Mouse (Mus musculus) liver, adult 2 months (tissue): ENCODE measurements around the gene Elane. TPM values are rescaled to one million over a fixed set of nuclear protein-coding genes. Genes with fewer than 3 reads are reported as not detected.

Experiments
- DNase-seq: peaks from one replicate; pipeline ENCODE4 v3.0.0-alpha.2; 2011; ENCODE audit warnings: low read depth, low spot score; ENCODE audit errors: extremely low read depth
- H3K27ac ChIP-seq: fragments of 200-500 bp; replicated peaks from 2 replicates; pipeline ENCODE4 v1.5.1; 2012; ENCODE audit warnings: low read depth, mild to moderate bottlenecking, control low read depth, inconsistent platforms, low read length; ENCODE audit not compliant: insufficient read depth
- H3K27me3 ChIP-seq: fragments of 200-500 bp; 2 replicates; pipeline ENCODE4 v1.6.1; 2012; ENCODE audit warnings: mild to moderate bottlenecking, moderate library complexity, low read length, inconsistent platforms; ENCODE audit not compliant: control insufficient read depth, insufficient read depth
- H3K36me3 ChIP-seq: fragments of 200-500 bp; 2 replicates; pipeline ENCODE4 v1.6.1; 2012; ENCODE audit warnings: low read length, inconsistent platforms; ENCODE audit not compliant: control insufficient read depth, insufficient read depth
- H3K4me1 ChIP-seq: fragments of 200-500 bp; 2 replicates; pipeline ENCODE4 v1.6.1; 2011; ENCODE audit warnings: low read length; ENCODE audit not compliant: control insufficient read depth, insufficient read depth
- H3K4me3 ChIP-seq: fragments of 200-500 bp; 2 replicates; pipeline ENCODE4 v1.5.1; 2011; ENCODE audit warnings: low read depth, mild to moderate bottlenecking, control low read depth, low read length, moderate library complexity; ENCODE audit not compliant: insufficient read depth
- H3K79me2 ChIP-seq: fragments of 200-500 bp; 2 replicates; pipeline ENCODE4 v1.6.1; 2012; ENCODE audit warnings: inconsistent platforms, mild to moderate bottlenecking, low read length, moderate library complexity; ENCODE audit not compliant: control insufficient read depth, insufficient read depth
- H3K9ac ChIP-seq: fragments of 200-500 bp; 2 replicates; pipeline ENCODE4 v1.6.1; 2012; ENCODE audit warnings: low read depth, mild to moderate bottlenecking, control low read depth, inconsistent platforms, low read length
- CTCF ChIP-seq: fragments of 200-500 bp; IDR thresholded peaks from 2 replicates; pipeline ENCODE4 v1.5.1; 2011; ENCODE audit warnings: low read depth, low read length, control low read depth
- POLR2A ChIP-seq: fragments of 200-500 bp; IDR thresholded peaks from 2 replicates; pipeline ENCODE4 v1.6.1; 2011; ENCODE audit warnings: low read length, control low read depth; ENCODE audit not compliant: insufficient read depth; ENCODE audit errors: extremely low read depth
- WGBS: fragments of 180-500 bp; shearing (Covaris S2); methylation state at CpG from one replicate; pipeline ENCODE4 v1.1.7; 2018; 5-methylcytosine and 5-hydroxymethylcytosine counted together
- polyA plus RNA-seq: library from polyadenylated mRNA; depleted of rRNA; stranded (reverse); fragments of >200 nt; gene quantifications from 2 replicates; pipeline ENCODE4 v1.2.3, GENCODE M21; 2012
- total RNA-seq: library from RNA; depleted of rRNA; stranded (reverse); fragments of >200 nt; gene quantifications from 2 replicates; pipeline ENCODE4 v1.2.3, GENCODE M21; 2014

The Elane gene
- total and polyA plus RNA-seq, 2 experiments, result 0.12 TPM; not detected in 1

DNA sequence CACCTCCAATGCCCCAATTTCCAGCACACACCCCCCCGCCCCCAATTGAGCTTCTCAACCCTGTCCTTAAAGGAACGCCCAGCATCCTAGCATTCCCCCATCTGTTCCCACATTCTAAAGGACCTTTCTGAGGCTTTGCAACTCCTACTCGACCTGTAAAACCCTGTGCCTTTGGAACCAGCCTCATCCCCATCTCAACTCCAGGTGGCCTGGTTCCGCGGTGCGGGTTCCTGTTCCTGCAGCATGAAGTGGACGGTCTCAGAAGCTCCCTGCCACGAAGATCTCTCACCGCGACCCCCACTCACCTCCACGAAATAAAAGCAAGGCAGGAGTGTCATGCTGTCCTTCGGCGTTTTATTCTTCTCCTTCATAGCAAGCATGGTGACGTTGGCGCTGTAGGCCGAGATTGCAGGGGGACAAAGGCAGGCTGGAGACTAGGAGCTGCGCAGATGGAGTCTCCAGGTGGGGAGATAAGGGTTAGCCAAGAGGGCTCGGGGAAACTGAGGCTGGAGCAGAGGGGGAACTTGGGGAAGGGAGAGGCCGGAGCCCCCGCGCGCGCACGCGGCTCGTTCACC, 12.2 kb upstream of the Elane start:
- 7% methylated on average over 26 of the region's 26 CpGs for WGBS
- H3K36me3 ChIP-seq, result no peaks in the 10 kb centered on the region
- H3K9ac ChIP-seq, result peak overlapping the region; percentile 37; the same call in 1 of the 2 replicates
- H3K4me1 ChIP-seq, result peaks cover 4% of the 10 kb centered on the region
- H3K27ac ChIP-seq, result no peak overlapping the region
- TF ChIP-seq CTCF (no peak), POLR2A (no peak)
- H3K79me2 ChIP-seq, result no peaks in the 10 kb centered on the region
- DNase-seq, result no peak
- peak overlapping the region; percentile 55; the same call in 1 of the 2 replicates for H3K4me3 ChIP-seq
- H3K27me3 ChIP-seq, result peaks cover 4% of the 10 kb centered on the region; the same call in 1 of the 2 replicates

DNA sequence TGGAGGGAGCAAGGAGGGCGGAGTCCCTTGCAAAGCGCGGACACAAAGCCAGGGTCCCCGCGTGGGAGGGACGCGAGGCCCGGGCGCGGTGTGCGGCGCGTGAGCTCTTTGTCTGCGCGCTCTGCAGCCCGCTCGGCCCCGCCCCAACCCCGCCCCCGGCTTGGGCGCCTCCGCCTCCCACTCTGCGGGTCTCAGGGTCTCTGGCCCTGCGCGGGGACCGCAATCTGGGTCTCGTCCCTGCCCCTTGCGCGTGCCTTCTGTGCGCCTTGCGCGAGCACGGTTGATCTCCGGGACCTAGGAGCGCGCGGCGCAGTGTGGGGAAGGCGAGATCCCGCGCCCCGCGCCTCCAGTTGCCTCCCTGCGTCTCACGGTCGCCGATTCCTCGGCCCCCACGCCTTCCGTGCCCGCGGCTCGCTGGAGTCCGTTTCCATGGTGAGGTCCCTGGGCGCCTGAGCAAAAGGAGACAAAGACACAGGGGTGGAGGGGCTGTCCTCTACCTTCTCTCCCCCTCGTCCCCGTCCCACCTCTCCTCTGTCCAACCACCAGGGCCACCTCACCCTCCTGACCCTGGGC, 11.7 kb upstream of the Elane start, which contains the start of the genes Prtn3 and Plppr3:
Gene Prtn3 (plus strand): TSS at position 187 of the 573 bp plus-strand sequence.
Gene Plppr3 (minus strand): TSS at position 345 of the 573 bp plus-strand sequence.
- peak within 1 kb of the TSS; percentile 55; the same call in 1 of the 2 replicates for H3K4me3 ChIP-seq
- no peak for DNase-seq
- TF ChIP-seq POLR2A (no peak), CTCF (no peak)
- H3K79me2 ChIP-seq, result no peaks in the 10 kb centered on the region
- peaks cover 4% of the 10 kb centered on the region for H3K4me1 ChIP-seq
- 4% methylated on average over 52 of the region's 57 CpGs for WGBS
- H3K9ac ChIP-seq, result peak within 1 kb of the TSS; percentile 38; the same call in 1 of the 2 replicates
- H3K36me3 ChIP-seq, result no peaks in the 10 kb centered on the region
- H3K27ac ChIP-seq, result no peak within 1 kb of the TSS
- H3K27me3 ChIP-seq, result peaks cover 4% of the 10 kb centered on the region; the same call in 1 of the 2 replicates

DNA sequence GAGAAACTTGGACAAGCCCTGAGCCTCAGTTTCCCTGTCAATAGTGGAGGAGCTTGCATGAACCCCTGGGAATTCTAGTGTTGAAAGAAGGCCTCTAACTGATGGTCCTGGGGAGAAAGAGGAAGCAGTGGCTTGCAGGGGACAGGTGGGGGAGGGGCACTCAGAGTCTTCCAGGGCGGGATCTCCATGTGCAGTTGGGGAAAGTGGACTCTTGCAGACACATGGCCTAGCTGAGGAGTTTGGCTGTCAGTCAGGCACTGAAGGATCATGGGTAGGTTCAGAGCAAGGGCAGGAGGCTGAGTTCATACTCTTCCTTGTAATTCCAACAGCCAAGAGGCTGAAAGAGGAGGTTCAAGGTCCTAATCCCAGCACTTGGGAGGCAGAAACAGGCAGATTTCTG, 8.9 kb upstream of the Elane start:
- H3K27ac ChIP-seq, result no peak overlapping the region
- peak; percentile 52 for DNase-seq
- WGBS, result 58% methylated on average over 1 of the region's 1 CpGs

DNA sequence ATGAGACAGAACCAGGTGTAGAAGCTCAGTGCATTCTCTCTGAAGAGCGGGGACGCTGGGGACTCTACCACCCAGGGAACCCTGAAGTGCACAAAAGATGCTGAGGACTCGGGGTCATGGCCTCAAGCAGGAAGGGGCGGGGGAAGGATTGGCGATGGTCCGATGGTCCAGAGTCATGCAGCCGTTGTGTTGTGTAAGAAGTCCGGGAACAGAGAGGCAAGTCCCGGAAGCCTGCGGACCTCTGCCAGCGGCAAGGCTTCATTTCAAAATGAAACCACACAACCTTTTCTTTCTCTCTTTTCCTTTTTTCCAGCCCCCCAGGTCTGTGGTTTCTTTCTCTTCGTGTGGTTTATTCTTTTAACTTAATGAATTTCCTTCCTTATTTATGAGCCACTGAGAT, 8.3 kb upstream of the Elane start:
- peak; percentile 62 for DNase-seq
- H3K4me1 ChIP-seq, result peaks cover 6% of the 10 kb centered on the region

More for the DNA sequence above, 8.9 kb upstream of the Elane start:
- Histone ChIP-seq H3K9ac (no peak overlapping the region), H3K79me2 (no peaks in the 10 kb centered on the region), H3K4me1 (peaks cover 6% of the 10 kb centered on the region), H3K27me3 (peaks cover 4% of the 10 kb centered on the region; the same call in 1 of the 2 replicates), H3K4me3 (no peak overlapping the region), H3K36me3 (no peaks in the 10 kb centered on the region)
- TF ChIP-seq CTCF, result no peak
- TF ChIP-seq POLR2A, result no peak

DNA sequence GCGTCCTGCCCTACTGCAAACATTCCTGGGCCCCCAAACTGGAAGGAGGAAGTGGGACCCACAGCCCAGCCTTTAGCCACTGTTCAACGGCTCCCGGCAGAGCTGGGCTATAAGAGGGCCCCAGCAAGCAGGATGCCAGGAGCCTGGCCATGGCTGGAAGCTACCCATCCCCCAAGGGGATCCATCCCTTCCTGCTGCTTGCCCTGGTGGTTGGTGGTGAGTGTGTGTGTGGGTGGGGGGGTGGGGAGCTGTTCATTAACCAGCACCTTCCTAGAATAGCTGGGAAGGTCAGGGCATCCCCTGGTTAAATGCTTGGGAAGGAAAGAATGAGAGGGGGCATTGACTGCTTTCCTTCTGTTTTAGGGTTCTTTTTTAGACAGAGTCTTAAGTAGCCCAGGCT, 6.5 kb upstream of the Elane start:
- H3K27me3 ChIP-seq, result peaks cover 2% of the 10 kb centered on the region; the same call in 1 of the 2 replicates
- TF ChIP-seq CTCF, result no peak
- no peak for TF ChIP-seq POLR2A
- H3K27ac ChIP-seq, result no peak overlapping the region
- peaks cover 11% of the 10 kb centered on the region for H3K4me1 ChIP-seq
- no peak overlapping the region for H3K9ac ChIP-seq
- 41% methylated on average over 3 of the region's 3 CpGs for WGBS
- no peaks in the 10 kb centered on the region for H3K36me3 ChIP-seq
- H3K4me3 ChIP-seq, result no peak overlapping the region
- DNase-seq, result no peak
- no peaks in the 10 kb centered on the region for H3K79me2 ChIP-seq

More for the DNA sequence above, 8.3 kb upstream of the Elane start:
- 15% methylated on average over 12 of the region's 12 CpGs for WGBS
- Histone ChIP-seq H3K4me3 (no peak overlapping the region), H3K27ac (peak overlapping the region; percentile 49), H3K79me2 (no peaks in the 10 kb centered on the region), H3K27me3 (peaks cover 4% of the 10 kb centered on the region; the same call in 1 of the 2 replicates), H3K36me3 (no peaks in the 10 kb centered on the region), H3K9ac (no peak overlapping the region)
- TF ChIP-seq POLR2A (no peak), CTCF (no peak)

DNA sequence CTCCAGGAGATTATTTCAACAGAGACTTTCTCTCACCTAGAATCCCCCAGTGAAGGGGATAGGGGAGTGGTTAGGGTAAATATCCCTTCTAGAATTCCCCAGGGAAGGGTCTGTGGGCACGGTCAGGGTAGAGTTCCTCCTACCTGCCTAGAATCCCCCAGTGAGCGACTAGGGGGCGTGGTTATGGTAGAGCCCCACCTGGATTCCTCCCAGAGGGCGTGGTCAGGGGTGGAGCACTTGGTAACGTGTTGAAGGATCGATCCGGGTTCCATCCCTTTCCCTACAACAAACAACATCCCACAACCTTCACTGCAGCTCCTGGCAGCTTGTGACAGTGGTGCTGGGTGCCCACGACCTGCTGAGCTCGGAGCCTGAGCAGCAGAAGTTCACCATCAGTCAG, 5.3 kb upstream of the Elane start:
- peak; percentile 55 for DNase-seq
- H3K36me3 ChIP-seq, result no peaks in the 10 kb centered on the region
- peaks cover 17% of the 10 kb centered on the region for H3K4me1 ChIP-seq
- no peak overlapping the region for H3K9ac ChIP-seq
- no peak overlapping the region for H3K4me3 ChIP-seq
- 15% methylated on average over 9 of the region's 9 CpGs for WGBS
- no peak overlapping the region for H3K27ac ChIP-seq
- TF ChIP-seq POLR2A (no peak), CTCF (no peak)
- H3K27me3 ChIP-seq, result no peaks in the 10 kb centered on the region
- no peaks in the 10 kb centered on the region for H3K79me2 ChIP-seq
